Mouse (Mus musculus) heart, adult 18-20 months (tissue): ENCODE measurements around the gene Ptpro. TPM values are rescaled to one million over a fixed set of nuclear protein-coding genes. Genes with fewer than 3 reads are reported as not detected.

Source experiments
- DNase-seq, 2 experiments: peaks; one replicate each; pipeline ENCODE4 v3.0.0; 2021 to 2022; ENCODE audit warnings: mixed read lengths in 1 of 2
- long read RNA-seq, 2 experiments: library from polyadenylated mRNA; stranded (forward); transcript quantifications; one replicate each; pipeline ENCODE4 v2.0.0; 2021
- total RNA-seq, 2 experiments: library from RNA; stranded (reverse); gene quantifications; 2 replicates each; pipeline ENCODE4 v1.2.3; 2021

Ptpro gene
- total RNA-seq, result 1 to 10 TPM; 1.6 TPM
- long read RNA-seq, experiment 1, partial matches to known transcripts, result 0 of 2 reads
- long read RNA-seq, experiment 1, other reads (novel, unspliced or antisense), result 1 of 2 reads
- long read RNA-seq, experiment 2, partial matches to known transcripts, result 1 of 2 reads
- long read RNA-seq, experiment 2, other reads (novel, unspliced or antisense), result 1 of 2 reads

DNA sequence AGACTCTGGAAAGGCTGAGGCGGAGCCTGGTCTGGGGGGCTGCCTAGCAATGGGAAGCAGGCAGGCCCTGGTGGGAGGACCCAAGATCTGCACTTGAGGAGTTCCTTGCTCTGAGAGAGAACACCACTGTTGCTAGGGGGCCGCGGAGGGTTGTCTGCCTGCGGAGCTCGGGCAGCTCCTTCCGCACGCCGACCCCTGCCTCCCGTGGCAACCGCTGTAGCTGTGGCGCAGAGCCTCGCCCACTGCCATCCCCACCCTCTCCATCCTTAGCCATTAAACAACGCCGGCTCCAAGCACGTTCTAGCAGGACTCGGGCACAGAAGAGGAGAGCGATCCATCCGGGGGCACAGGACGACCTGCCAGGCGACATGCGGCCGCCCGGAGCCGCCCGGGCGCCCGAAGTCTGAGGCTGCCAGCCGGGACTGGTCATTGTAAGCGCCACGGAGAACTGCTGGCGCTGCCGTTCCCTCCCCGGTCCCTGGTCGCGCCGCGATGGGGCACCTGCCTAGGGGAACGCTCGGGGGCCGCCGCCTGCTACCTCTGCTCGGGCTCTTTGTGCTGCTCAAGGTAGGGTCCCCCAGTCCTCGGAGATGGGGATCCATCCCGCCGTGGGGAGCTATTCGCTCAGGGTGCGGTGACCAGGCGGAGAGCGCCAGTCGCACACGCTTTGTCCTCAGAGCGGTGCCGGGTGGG, at the start of gene Ptpro:
Gene Ptpro, plus strand, starts transcription at position 126 of the 693 bp plus-strand sequence.
- no peak for DNase-seq

DNA sequence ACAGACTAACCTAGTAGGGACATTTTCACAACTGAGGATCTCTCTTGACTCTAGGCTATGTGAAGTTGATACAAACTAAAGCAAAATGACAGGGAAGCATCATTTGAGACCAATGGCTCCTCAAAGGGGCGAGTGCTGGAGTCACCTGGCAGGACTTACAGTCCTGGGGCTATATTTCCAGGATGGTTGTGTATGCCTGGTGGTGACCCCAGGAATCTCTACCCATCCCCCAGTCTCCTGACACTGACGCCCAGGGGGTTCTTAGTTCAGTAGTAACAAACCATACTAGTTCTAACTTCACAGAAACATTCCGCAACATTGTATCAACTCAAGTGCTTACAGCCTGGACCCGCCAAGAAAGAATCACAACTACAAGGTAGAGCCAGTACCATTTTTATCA, 49.5 kb upstream of the Ptpro start:
- no peak for DNase-seq

DNA sequence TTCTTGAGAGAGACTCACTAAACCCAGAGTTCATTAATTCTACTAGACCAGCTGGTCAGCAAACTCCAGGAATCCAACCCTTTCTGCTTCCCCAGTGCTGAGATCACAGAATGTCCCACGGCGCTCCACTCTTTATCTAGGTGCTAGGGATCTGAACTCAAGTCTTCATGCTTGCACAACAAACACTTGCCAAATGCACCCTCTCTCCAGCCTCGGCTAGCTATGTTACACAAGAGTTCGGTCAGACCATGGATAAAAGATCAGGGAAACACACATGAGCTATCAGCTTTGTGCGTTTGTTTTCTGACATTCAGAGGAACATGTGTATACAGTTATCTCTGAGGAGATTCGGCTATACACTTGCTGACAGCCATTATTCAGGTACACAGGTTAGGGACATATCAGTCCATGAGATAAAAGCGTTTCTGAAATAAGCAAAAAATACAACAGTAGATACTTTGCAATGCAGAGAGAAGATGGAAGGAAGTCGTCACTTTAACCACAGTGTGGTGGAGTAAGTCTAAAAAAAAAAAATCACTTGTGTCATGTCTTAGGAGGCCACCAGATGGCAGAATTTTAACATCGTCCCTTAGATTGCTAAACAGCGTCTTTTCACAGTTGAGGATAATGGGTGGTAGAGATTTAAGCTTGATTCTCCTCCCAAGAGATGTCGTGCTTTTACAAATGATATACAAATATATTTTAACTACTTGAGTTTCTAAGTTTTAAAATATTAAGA, 46.3 kb upstream of the Ptpro start:
- DNase-seq, result peak in 1 of 2 experiments; percentile 22

DNA sequence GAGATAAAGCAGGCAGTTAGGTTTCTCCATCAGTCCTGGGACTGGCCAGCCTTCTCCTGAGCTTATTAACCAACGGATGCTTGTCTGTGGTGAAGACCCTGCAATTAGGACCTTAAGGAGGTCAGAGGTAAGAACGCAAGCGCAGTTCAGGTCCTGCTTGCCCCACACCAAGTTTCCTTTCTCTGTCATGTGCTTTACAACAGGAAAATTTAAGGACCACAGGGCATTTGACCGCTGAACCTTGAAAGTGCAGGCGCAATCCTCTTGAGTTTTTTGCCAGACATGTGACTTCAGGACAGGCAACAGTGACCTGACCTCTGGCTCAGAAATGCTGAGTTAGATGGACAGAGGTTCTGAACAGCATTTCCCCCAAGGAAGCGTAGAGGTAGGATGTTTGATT, 45.0 kb upstream of the Ptpro start:
- DNase-seq, result no peak

DNA sequence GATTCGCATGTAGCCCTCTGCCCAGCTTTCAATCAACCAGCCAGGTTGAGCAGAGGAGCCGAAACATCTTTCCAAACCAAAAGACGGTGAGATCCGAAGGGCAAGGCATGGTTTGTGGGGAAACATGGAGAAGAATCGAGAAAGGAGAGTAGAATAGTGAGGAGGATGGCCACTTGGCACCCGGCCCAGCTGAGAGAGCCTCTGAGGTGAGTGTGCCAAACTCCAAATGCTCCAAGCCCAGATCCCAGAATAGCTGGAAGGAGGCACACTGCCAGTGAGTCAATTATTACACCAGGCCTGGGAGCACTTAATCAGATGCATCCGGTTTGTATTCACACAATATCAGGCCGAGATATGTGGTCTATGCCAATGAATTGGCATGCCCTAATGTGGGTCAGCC, 42.1 kb upstream of the Ptpro start:
- DNase-seq, result peak; percentile 69 to 75

DNA sequence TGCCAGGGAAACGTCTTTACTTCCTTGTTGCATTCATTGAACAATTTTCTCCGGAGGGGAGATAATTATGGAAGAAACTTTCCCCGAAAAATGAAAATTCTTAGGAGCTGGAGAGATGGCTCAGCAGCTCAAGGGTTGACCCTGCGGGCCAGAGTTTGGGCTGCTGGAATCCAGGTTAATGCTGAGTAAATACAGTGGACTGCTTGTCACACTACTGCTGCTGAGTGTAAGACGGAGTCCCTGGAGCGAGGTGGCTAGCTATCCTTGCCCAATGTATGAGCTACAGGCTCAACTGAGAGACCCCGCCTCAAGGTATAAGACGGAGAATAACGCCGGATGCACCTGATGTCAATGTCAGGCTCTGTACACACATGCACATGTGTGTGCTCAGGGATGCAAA, 41.1 kb upstream of the Ptpro start:
- no peak for DNase-seq

DNA sequence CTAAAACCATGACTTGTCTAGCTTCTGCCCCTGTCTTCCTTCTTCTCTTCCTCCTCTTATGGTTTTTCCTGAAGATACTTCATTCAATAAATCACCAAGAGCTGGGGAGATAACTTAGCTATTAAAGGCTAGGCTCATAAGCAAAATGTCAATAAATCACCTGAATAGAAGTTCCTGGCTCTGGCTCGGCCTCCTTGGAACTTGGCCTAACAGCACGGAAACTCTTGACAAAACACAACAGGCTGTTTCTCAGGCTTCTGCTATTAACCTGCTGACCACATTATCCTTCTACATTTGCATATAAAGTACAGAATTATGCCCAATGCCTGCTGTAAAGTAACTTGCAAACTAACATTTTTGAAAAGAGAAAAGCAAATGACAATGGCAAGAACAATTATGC, 40.7 kb upstream of the Ptpro start:
- DNase-seq, result no peak

DNA sequence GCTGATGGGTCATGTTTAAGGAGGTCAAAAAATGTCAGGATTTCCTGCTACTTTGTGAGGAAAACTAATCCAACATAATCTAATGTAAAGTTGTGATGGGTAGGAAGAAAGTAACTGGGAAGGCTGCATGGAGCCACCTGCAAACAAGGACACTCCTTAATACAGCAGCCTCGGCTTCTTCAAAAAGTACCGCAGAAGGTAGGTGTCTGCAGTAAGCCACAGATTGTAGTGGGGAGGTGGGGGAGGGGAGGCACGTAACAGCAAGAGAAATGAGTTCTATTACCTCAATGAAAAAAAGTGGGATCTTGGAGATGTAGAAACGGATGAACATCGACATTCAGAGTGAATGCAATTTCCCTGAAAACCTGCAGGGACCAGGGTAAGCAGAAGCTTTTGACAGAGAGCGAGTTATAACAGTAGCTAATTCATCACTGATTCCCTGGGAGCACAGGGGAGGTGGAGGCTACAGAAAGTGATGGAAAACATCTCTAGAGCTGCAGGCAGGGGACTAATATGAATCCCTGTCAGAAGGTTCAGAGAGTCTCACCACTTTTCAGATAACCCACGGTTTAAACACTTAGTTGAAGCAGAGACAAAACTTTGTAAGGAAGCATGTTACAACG, 34.2 kb upstream of the Ptpro start:
- DNase-seq, result no peak

DNA sequence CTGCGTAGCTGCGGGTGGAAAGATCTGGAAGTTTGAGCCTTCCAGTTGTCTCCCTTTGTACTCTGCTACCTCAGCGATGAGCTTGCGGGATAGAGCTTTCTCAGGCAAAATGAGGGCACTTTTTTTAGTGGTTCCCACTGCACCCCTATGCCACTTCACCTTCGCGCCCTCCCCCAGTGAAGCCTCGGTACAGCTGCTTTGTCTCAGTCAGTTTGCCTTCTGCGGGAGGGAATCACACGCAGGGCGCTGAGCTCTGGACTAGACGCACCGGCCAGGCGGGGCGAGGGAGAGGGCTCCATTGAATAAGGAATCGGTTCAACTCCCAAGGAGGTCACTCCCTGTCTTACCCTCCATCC, 746 bp downstream of the Ptpro start:
- DNase-seq, result no peak

DNA sequence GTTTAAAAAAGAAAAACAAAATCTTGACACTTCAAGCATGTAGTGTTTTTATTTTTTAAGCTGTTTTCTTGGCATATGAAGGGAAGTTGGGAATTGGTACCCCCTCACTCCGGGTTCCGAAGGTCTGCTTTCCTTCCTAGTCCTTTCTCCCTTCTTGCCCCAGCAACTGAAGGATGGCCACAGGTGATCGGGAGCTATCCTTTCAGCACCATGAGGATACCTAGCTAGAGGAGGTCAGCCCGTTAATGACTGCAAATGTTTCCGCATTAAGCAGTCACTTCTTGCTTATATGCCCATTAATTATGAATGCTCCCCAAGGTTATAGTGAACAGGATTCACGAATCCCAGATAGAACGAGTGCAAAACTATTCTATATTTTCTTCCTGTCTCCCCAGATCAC, 1.3 kb downstream of the Ptpro start:
- no peak for DNase-seq

DNA sequence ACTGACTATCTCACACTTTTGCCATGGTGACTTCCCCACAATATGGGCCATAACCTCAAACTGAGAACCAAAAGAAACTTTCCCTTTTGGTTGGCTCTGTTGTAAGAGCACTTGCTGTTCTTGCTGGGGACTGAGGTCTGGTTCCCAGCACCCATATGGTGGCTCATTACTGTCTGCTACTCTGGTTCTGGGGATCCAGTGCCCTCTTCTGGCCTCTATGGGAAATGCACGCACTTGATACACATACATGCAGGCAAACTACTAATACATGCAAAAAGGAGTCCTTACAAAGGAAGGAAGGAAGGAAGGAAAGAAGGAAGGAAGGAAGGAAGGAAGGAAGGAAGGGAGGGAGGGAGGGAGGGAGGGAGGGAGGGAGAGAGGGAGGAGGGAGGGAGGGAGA, 8.9 kb downstream of the Ptpro start:
- DNase-seq, result no peak

DNA sequence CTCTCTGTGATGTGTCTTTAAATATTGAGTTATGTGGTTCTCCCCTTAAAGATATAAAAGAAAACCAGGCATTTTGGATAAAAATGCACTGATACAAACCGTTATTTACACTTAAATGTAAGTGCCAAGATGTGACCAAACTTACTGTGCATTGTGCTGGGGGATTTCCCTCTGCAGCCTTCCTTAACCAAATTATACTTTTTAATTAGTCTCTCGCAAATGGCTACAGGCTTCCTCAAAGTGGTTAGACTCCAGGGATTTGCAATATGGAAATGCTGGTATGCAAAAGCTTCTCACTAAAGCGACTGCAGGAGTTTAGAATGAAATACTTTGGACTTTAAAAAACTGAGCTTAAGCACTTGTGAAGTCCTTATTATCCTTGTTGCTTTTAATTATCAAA, 10.0 kb downstream of the Ptpro start:
- no peak for DNase-seq

DNA sequence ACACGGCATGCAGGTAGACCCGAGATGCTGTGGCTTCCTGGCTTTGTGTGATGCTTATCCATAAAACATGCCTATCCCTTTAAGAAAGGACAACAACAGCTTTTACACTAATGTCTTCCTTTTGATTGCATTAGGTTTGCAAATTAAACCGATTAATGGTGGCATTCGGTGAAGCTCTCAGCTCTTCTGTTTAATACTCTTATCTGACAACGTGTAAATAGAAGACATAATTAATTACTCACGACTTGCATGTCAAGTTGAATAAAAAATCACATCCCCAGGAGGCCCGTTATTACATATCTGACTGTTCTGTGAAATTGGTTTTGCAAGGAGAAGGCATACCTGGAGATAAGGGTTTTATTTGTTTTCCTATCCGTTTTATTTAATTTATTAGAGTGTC, 15.9 kb downstream of the Ptpro start:
- DNase-seq, result no peak

DNA sequence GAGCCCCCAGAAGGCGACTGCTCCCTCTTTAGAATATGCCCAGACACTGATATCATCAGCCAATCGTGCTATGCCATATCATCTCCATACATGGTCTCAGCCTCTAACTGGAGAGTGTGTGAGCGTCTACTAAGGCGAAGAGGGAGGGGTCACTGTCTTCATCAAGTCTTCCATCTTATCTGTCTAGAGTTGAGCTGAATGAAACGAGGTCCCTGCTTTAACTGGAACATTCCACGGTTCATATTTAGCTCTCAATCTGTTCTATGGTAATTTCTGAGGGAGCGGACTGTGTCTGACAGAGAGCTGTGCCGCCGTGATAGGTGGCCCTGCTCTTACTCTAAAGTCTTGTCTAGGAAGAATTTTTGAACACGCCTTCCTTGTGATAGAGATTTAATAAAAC, 16.5 kb downstream of the Ptpro start:
- DNase-seq, result no peak

DNA sequence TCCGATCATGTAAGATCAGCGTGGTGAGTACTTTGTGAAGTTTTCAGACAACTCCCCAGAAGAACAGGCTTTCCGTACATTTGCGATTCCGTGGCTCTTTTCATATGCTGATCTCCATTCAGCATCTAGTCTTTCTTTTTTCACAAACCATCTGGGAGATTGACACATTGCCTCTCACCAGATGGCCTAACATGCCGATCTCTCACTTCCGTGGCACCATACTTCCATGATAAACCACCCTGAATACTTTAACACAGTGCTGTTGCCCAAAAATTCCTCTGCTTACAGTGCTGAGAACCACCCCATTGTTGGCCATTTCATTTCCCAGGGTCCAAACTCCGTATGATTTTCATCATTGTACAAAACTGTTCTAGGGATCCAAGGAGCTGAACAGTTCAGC, 20.4 kb downstream of the Ptpro start:
- DNase-seq, result no peak

DNA sequence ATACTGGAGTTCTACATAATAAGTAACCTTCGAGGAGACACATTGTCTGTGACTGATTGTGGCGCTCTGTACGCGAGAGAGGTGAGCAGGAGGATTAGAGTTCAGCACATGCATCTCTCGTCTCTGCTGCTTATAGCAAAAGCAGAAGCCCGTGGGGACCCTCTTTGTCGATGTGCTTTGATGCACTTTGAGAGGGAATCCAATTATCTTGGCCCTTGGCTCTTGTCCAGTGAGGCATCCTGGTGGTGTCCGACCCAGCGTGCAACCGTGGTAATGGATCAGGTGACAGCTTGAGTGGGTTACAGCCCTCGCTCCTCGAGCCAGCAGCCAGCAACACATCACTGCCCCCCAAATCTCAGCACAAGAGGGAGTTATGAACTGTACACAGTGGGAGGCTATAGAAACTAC, 25.5 kb downstream of the Ptpro start:
- no peak for DNase-seq

DNA sequence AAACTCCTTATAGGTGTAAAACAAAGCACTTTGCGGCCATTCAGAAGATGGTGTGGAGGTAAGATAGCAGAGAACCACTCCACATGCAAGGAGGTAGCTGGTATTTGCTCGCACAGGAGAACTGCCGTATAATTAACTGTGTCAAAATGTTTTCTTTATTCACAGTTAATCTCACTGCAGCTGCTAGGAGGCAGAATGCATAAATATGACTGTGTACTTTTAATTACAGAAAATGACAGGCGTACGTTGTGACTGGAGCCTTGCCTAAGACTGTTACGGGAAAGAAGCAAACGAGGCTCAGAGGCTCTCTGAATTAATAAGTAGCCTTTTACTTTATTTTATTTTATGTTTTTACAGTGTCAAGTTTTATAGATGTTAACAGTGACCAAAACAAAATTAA, 27.5 kb downstream of the Ptpro start:
- no peak for DNase-seq

DNA sequence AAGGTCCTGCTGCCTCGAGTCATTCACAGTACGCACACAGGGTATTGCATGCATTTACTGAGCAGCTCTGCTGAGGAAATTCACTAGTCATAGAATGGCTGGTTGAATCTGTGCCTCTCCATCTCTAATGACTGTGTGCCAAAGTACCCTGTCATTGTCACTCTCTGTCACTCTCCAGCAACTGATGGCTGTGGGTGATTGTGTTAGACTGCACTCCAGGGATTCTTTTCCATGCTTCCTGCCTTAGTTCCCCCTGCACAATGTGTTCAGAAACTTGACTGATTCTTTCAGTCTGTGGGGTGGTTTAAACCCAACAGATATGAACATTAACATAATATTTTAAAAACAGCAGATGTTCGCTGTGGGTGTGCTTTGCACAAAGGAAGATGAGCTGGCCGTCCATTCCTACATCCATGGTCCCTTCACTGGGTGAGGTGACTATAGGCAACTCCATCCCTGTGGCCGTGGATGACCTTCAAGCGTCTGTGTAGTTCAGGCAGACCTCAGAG, 29.5 kb downstream of the Ptpro start:
- no peak for DNase-seq

DNA sequence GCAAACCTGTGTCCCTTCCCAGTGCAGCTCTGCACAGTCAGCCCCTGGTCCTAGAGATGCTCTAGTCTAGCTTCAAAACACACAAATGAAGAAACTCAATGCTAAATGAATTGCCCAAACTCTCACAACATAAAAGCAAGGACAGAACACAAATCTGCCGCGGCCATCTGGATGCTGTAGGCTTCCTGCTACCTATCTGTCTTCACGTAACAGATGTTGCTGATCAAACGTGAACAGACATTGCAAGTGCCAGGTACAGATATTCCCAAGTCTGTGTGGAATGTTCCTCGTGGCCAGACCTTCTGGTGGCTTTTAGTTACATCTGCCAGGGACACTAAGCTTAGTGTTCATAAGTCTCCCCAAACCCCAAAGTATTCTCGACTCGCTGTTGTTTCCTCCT, 29.9 kb downstream of the Ptpro start:
- DNase-seq, result no peak

DNA sequence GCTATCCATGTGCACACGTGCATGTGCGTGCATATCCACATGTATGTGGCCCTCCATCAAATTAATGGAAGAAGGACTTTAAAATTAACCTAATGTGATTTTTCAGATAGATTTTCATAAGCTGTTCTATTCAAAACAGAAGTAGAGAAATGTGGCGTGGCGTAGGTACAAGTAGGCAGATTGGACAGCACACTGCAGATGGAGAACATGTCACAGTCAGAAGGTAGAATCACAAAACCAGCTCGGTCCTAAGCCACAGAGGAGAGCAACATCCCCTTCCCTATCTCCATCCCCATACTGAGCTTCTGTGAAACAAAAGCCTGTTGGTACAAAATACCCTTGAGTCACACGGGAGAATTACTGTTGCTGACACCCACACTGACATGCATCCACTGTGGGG, 34.3 kb downstream of the Ptpro start:
- DNase-seq, result no peak

DNA sequence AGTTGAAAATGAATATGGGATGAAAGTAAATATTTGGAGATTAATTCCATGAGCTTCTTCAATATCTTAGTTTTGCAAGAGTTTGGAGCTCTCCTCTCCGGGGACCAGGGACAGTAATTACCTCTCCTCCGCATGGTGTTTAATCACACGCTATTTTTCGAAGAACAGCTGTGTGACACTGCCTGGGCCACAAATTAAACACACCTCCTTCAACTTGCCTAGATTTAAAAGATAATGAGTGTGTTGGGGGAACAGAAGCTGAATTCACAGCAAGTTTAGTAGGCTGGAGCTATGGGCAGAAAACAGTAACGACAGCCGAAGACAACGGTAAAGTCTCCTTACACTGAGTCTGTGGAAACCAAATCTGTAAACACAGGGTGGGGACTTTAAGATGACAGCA, 35.7 kb downstream of the Ptpro start:
- no peak for DNase-seq

DNA sequence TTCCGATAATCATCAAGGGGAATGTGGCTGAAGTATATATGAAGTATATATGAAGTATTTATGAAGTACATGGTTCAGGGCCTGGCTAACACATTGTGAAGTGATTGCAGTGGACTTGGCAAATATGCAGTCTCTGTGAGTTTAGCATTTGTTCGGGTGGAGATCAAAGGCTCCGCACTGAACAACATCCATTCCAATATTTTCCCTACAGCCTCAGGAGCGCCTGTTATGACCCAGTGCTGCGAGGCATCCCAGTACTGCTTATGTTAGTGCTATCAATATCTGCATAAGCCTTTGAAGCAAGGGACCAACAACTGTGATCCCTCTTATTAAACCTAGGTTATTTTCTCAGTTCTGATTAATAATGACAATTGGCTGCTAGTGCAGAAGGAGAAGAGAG, 36.1 kb downstream of the Ptpro start:
- DNase-seq, result no peak

DNA sequence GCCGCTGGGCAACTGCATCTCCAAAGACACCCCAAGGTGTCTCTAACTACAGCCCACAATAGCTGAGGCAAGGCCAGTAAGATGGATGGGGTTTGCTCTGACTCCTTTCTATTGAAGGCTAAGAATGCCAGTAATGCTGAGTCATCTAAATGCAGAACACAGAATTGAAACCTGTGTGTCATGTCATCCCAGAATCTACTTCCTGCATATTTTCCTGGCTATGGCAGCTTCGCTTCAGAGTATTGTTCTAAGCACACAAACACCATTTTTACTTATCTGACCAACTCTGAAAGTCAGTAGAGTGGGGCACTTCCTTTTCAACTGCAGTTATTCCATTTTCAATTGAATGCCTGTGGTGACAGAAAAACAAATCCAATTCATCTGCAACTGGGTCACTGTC, 40.3 kb downstream of the Ptpro start:
- DNase-seq, result no peak
